Mouse (Mus musculus) embryonic facial prominence, embryonic 12.5 days (tissue): ENCODE data around the gene Angptl8. TPM values are rescaled to one million over a fixed set of nuclear protein-coding genes. Genes with fewer than 3 reads are reported as not detected.

Source experiments
- ATAC-seq: fragments of 200-750 bp; cut with Nextera tagmentation; 2 replicates; pipeline ENCODE4 v1.8.0; 2017; ENCODE audit not compliant: insufficient number of reproducible peaks, insufficient read depth, low FRiP score, low TSS enrichment
- H3K27ac ChIP-seq: fragments of 300-500 bp; sonication (generic); 2 replicates; pipeline ENCODE4 v1.5.1; 2016; ENCODE audit warnings: mild to moderate bottlenecking
- H3K27me3 ChIP-seq: fragments of 300-500 bp; sonication (generic); 2 replicates; pipeline ENCODE4 v1.6.1; 2016; ENCODE audit warnings: mild to moderate bottlenecking, moderate library complexity
- H3K36me3 ChIP-seq: fragments of 300-500 bp; sonication (generic); 2 replicates; pipeline ENCODE4 v1.6.1; 2016; ENCODE audit warnings: mild to moderate bottlenecking
- H3K4me1 ChIP-seq: fragments of 300-500 bp; sonication (generic); 2 replicates; pipeline ENCODE4 v1.6.1; 2016
- H3K4me2 ChIP-seq: fragments of 300-500 bp; sonication (generic); replicated peaks from 2 replicates; pipeline ENCODE4 v1.6.1; 2016; ENCODE audit warnings: mild to moderate bottlenecking, moderate library complexity
- H3K4me3 ChIP-seq: fragments of 300-500 bp; sonication (generic); 2 replicates; pipeline ENCODE4 v1.5.1; 2016; ENCODE audit warnings: mild to moderate bottlenecking
- H3K9ac ChIP-seq: fragments of 300-500 bp; sonication (generic); 2 replicates; pipeline ENCODE4 v1.6.1; 2016; ENCODE audit warnings: mild to moderate bottlenecking, moderate library complexity
- H3K9me3 ChIP-seq: fragments of 300-500 bp; sonication (generic); 2 replicates; pipeline ENCODE4 v1.6.1; 2016; ENCODE audit warnings: mild to moderate bottlenecking, moderate library complexity
- WGBS: fragments of 180-500 bp; shearing (Covaris S2); methylation state at CpG from one replicate; pipeline ENCODE4 v1.1.7; 2016; 5-methylcytosine and 5-hydroxymethylcytosine counted together
- polyA plus RNA-seq: library from polyadenylated mRNA; unstranded; fragments of >200 nt; fragmentation: Nextera tagmentation; extraction: Ambion mirVana; gene quantifications from 2 replicates; pipeline ENCODE4 v1.2.1, GENCODE M21; 2016

Angptl8 gene
- polyA plus RNA-seq, 1 experiment from 2014 or later, result 0.96 TPM

DNA sequence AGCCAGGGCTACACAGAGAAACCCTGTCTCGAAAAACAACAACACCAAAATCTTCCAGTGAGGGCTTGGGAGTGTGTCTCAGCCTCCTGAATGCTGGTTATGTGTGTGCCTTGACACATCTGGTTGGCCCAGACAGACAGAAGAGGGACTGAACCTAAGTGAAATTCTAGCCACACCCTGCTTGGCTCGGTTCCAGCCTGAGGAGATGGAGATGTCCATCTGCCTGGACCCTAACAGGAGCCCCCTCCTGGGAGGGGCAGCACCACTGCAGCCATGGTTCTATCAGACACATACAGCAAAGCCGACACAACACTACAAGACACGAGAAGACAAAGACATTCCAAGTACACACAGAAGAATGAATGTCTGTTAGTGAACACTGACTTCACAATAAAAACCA lies 17.2 kb upstream of the Angptl8 start:
- 91% methylated on average over 4 of the region's 4 CpGs for WGBS
- Histone ChIP-seq H3K27ac (no peak overlapping the region), H3K9me3 (no peaks in the 10 kb centered on the region), H3K36me3 (peaks cover 41% of the 10 kb centered on the region), H3K4me3 (no peak overlapping the region), H3K4me2 (no peak overlapping the region), H3K9ac (no peak overlapping the region), H3K27me3 (no peaks in the 10 kb centered on the region), H3K4me1 (no peaks in the 10 kb centered on the region)
- no peak for ATAC-seq

GRCm38 (mm10) chr9:21818561-21818960 lies 16.7 kb upstream of the Angptl8 start:
- no peak for ATAC-seq
- no peak overlapping the region for H3K4me3 ChIP-seq
- H3K27ac ChIP-seq, result no peak overlapping the region
- H3K9ac ChIP-seq, result no peak overlapping the region
- H3K27me3 ChIP-seq, result no peaks in the 10 kb centered on the region
- 93% methylated on average over 6 of the region's 6 CpGs for WGBS
- no peaks in the 10 kb centered on the region for H3K4me1 ChIP-seq
- no peak overlapping the region for H3K4me2 ChIP-seq
- H3K9me3 ChIP-seq, result no peaks in the 10 kb centered on the region
- peaks cover 37% of the 10 kb centered on the region for H3K36me3 ChIP-seq

GRCm38 (mm10) chr9:21819181-21819729 lies 16.1 kb upstream of the Angptl8 start:
- WGBS, result 100% methylated on average over 2 of the region's 2 CpGs
- H3K27ac ChIP-seq, result no peak overlapping the region
- H3K36me3 ChIP-seq, result peaks cover 35% of the 10 kb centered on the region
- H3K4me3 ChIP-seq, result no peak overlapping the region
- H3K9me3 ChIP-seq, result no peaks in the 10 kb centered on the region
- H3K4me2 ChIP-seq, result no peak overlapping the region
- H3K9ac ChIP-seq, result no peak overlapping the region
- H3K4me1 ChIP-seq, result no peaks in the 10 kb centered on the region
- H3K27me3 ChIP-seq, result no peaks in the 10 kb centered on the region
- ATAC-seq, result no peak

- Histone ChIP-seq H3K9ac (no peak overlapping the region), H3K4me3 (no peak overlapping the region), H3K4me1 (no peaks in the 10 kb centered on the region), H3K27ac (no peak overlapping the region), H3K4me2 (no peak overlapping the region), H3K36me3 (peaks cover 32% of the 10 kb centered on the region), H3K27me3 (no peaks in the 10 kb centered on the region), H3K9me3 (no peaks in the 10 kb centered on the region)
- ATAC-seq, result no peak
- 80% methylated on average over 12 of the region's 12 CpGs for WGBS
These were observed 15.1 kb upstream of the Angptl8 start for GRCm38 (mm10) chr9:21820183-21820582.

DNA sequence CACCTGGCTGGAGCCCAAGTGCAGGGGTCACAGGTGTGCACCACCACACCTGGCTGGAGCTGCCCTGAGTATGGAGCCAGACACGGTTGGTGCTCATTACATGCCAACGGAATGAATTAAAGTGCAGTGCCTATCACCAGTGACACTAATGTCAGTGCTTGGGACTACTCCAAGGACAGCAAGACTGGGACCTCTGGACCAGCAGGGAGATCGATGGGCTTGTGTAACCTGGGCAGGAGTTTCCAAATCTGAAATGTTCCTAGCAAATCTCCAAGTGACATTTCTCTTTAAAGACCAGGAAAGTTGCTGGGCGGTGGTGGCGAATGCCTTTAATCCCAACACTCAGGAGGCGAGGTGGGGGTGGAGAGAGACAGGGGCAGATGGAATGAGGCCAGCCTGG lies 12.6 kb upstream of the Angptl8 start:
- WGBS, result 85% methylated on average over 6 of the region's 6 CpGs
- Histone ChIP-seq H3K4me1 (no peaks in the 10 kb centered on the region), H3K9ac (no peak overlapping the region), H3K4me3 (no peak overlapping the region), H3K27ac (no peak overlapping the region), H3K4me2 (no peak overlapping the region), H3K27me3 (no peaks in the 10 kb centered on the region), H3K36me3 (peaks cover 17% of the 10 kb centered on the region), H3K9me3 (no peaks in the 10 kb centered on the region)
- no peak for ATAC-seq

GRCm38 (mm10) chr9:21823957-21824356 lies 11.4 kb upstream of the Angptl8 start:
- no peak overlapping the region for H3K9ac ChIP-seq
- H3K4me2 ChIP-seq, result no peak overlapping the region
- peaks cover 10% of the 10 kb centered on the region; the same call in 1 of the 2 replicates for H3K36me3 ChIP-seq
- no peaks in the 10 kb centered on the region for H3K9me3 ChIP-seq
- no peaks in the 10 kb centered on the region for H3K4me1 ChIP-seq
- H3K27ac ChIP-seq, result no peak overlapping the region
- no peak overlapping the region for H3K4me3 ChIP-seq
- no peak for ATAC-seq
- no peaks in the 10 kb centered on the region for H3K27me3 ChIP-seq
- 58% methylated on average over 4 of the region's 4 CpGs for WGBS

- H3K4me1 ChIP-seq, result no peaks in the 10 kb centered on the region
- no peak overlapping the region for H3K27ac ChIP-seq
- H3K9ac ChIP-seq, result no peak overlapping the region
- no peaks in the 10 kb centered on the region for H3K9me3 ChIP-seq
- H3K27me3 ChIP-seq, result no peaks in the 10 kb centered on the region
- WGBS, result 59% methylated on average over 10 of the region's 10 CpGs
- no peak overlapping the region for H3K4me3 ChIP-seq
- peaks cover 14% of the 10 kb centered on the region for H3K36me3 ChIP-seq
- ATAC-seq, result no peak
- H3K4me2 ChIP-seq, result no peak overlapping the region
These were observed 10.9 kb upstream of the Angptl8 start for GRCm38 (mm10) chr9:21824366-21824765.

DNA sequence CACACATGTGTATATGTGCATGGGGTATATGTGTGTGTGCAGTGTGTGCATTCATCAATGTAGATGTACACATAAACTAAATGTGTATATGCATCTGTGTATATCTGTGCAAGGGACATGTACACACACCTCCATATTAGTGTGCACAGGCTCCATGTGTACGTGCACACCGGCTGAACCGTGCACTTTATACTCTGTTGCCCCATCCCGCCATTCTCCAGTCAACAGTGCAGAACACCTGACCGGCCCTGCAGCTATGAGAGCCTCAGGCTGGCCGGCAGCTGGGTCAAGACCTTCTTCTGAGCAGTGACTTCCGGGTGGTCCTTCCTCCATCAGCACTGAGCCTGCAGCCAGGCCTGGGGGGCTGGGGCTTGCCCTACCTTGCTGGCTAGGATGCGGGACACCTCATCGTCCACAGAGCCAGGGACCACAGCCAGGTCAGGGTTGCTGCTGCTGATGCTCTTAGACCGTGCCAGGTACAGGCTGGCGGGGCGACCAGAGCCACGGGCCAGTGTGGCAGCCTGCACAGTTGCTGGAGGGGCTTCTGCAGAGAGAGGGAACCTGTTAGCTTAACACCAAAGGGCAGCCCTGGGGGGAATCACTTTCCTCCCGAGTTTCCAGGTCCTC lies 5.4 kb upstream of the Angptl8 start:
- H3K36me3 ChIP-seq, result peaks cover 40% of the 10 kb centered on the region
- 87% methylated on average over 14 of the region's 14 CpGs for WGBS

GRCm38 (mm10) chr9:21830461-21830850 lies 4.9 kb upstream of the Angptl8 start:
- Histone ChIP-seq H3K27me3 (no peaks in the 10 kb centered on the region), H3K36me3 (peaks cover 45% of the 10 kb centered on the region)

More for the DNA sequence above, 5.4 kb upstream of the Angptl8 start:
- no peak overlapping the region for H3K4me2 ChIP-seq
- no peak overlapping the region for H3K27ac ChIP-seq
- no peaks in the 10 kb centered on the region for H3K9me3 ChIP-seq
- H3K4me1 ChIP-seq, result no peaks in the 10 kb centered on the region
- H3K27me3 ChIP-seq, result no peaks in the 10 kb centered on the region
- no peak overlapping the region for H3K9ac ChIP-seq
- no peak overlapping the region for H3K4me3 ChIP-seq
- no peak for ATAC-seq

GRCm38 (mm10) chr9:21830936-21831335 lies 4.4 kb upstream of the Angptl8 start:
- Histone ChIP-seq H3K36me3 (peaks cover 50% of the 10 kb centered on the region), H3K4me2 (no peak overlapping the region)
- 81% methylated on average over 11 of the region's 11 CpGs for WGBS

More at GRCm38 (mm10) chr9:21830461-21830850, 4.9 kb upstream of the Angptl8 start:
- no peak for ATAC-seq
- Histone ChIP-seq H3K27ac (no peak overlapping the region), H3K4me1 (no peaks in the 10 kb centered on the region), H3K9me3 (no peaks in the 10 kb centered on the region), H3K9ac (no peak overlapping the region), H3K4me3 (no peak overlapping the region), H3K4me2 (no peak overlapping the region)
- WGBS, result 76% methylated on average over 5 of the region's 5 CpGs

GRCm38 (mm10) chr9:21831558-21832240 lies 3.6 kb upstream of the Angptl8 start:
- peaks cover 52% of the 10 kb centered on the region for H3K36me3 ChIP-seq
- no peak overlapping the region for H3K9ac ChIP-seq
- no peak overlapping the region for H3K27ac ChIP-seq
- no peak for ATAC-seq
- no peaks in the 10 kb centered on the region for H3K9me3 ChIP-seq
- no peak overlapping the region for H3K4me2 ChIP-seq
- 93% methylated on average over 20 of the region's 20 CpGs for WGBS
- H3K4me1 ChIP-seq, result no peaks in the 10 kb centered on the region
- no peaks in the 10 kb centered on the region for H3K27me3 ChIP-seq
- H3K4me3 ChIP-seq, result no peak overlapping the region

More at GRCm38 (mm10) chr9:21830936-21831335, 4.4 kb upstream of the Angptl8 start:
- Histone ChIP-seq H3K9me3 (no peaks in the 10 kb centered on the region), H3K4me3 (no peak overlapping the region), H3K4me1 (no peaks in the 10 kb centered on the region), H3K27ac (no peak overlapping the region), H3K9ac (no peak overlapping the region), H3K27me3 (no peaks in the 10 kb centered on the region)
- ATAC-seq, result no peak

DNA sequence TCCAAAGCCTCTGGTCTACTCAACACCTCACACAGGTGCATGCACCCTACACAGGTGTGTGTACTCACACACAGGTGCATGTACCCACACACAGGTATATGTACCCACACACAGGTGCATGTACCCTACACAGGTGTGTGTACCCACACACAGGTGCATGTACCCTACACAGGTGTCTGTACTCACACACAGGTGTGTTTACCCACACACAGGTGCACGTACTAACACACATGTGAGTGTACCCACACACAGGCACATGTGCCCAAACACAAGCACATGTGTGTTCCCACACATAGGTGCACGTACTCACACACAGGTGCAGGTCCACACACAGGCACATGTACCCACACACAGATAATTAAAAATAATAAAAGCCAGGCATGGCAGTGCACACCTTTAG lies 2.4 kb downstream of the Angptl8 start:
- peaks cover 54% of the 10 kb centered on the region for H3K36me3 ChIP-seq
- H3K4me3 ChIP-seq, result no peak overlapping the region

More for the DNA sequence above, 2.4 kb downstream of the Angptl8 start:
- Histone ChIP-seq H3K9ac (no peak overlapping the region), H3K27me3 (no peaks in the 10 kb centered on the region), H3K9me3 (no peaks in the 10 kb centered on the region), H3K4me1 (no peaks in the 10 kb centered on the region), H3K4me2 (no peak overlapping the region), H3K27ac (no peak overlapping the region)
- WGBS, result 88% methylated on average over 2 of the region's 2 CpGs
- ATAC-seq, result no peak
